8 mouse cellular contexts compared by ENCODE assay signal in the genomic region with DNA sequence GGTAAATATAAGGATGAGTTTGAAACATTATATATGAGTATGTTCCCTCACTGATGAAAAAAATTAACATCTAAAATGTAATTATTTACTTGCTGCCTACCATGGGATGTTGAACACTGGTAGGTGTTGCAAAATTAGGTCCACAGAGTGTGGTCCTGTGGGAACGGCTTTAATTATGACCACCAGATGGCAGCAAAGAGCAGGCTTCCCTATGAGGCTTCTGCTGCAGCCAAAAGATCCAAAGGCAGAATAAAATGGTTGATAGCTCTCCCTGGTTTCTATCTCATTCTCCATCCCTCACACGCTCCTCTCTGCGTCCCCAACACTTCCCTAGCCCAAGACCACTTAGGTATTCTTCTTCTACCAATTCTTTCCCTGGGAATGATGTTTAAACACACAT. TPM values are rescaled to one million over a fixed set of nuclear protein-coding genes. Genes with fewer than 3 reads are reported as not detected.
DNase-seq lines count a peak whose midpoint lies in the region; ATAC-seq and TF ChIP-seq lines count a peak whose summit lies in the region.

No protein-coding gene starts in this region.

- H3K4me1 ChIP-seq in ES-Bruce4 (ENCODE audit: control insufficient read depth, insufficient read depth, low read length) = no peaks in the 10 kb centered on the region
- no peaks in the 10 kb centered on the region for H3K4me1 ChIP-seq in forebrain, postnatal 0 days (ENCODE audit: insufficient read depth)
- no peaks in the 10 kb centered on the region for H3K4me1 ChIP-seq in liver, embryonic 13.5 days (replicated peaks)

- H3K9me3 ChIP-seq in ES-Bruce4 (replicated peaks; ENCODE audit: control insufficient read depth, insufficient read depth, low read length, poor library complexity, severe bottlenecking) = peaks cover 4% of the 10 kb centered on the region; the same call in 1 of the 2 replicates
- no peaks in the 10 kb centered on the region for H3K9me3 ChIP-seq in forebrain, postnatal 0 days (ENCODE audit: low read length)
- H3K9me3 ChIP-seq in liver, embryonic 13.5 days (replicated peaks) = no peaks in the 10 kb centered on the region; the same call in 1 of the 2 replicates

- H3K27ac ChIP-seq in ES-Bruce4 (ENCODE audit: insufficient read depth, low read length) = no peak overlapping the region
- H3K27ac ChIP-seq in forebrain, postnatal 0 days (ENCODE audit: low read depth, low read length) = no peak overlapping the region
- H3K27ac ChIP-seq in liver, embryonic 13.5 days = no peak overlapping the region

- no peaks in the 10 kb centered on the region for H3K36me3 ChIP-seq in ES-Bruce4 (ENCODE audit: control insufficient read depth, insufficient read depth, low read length, poor library complexity, severe bottlenecking)
- H3K36me3 ChIP-seq in forebrain, postnatal 0 days (ENCODE audit: insufficient read depth) = no peaks in the 10 kb centered on the region
- H3K36me3 ChIP-seq in liver, embryonic 13.5 days = no peaks in the 10 kb centered on the region

- 8% methylated on average over 3 of the region's 3 CpGs for WGBS in forebrain, postnatal 0 days
- WGBS in liver, embryonic 13.5 days (ENCODE audit: insufficient replicate concordance) = 7% methylated on average over 3 of the region's 3 CpGs

- peak; percentile 54 for TF ChIP-seq CTCF in ES-Bruce4 (IDR thresholded peaks at IDR 0.05; ENCODE audit: low read depth, low read length)
- TF ChIP-seq CTCF in forebrain, postnatal 0 days (IDR thresholded peaks at IDR 0.05; ENCODE audit: low read depth) = peak; percentile 96

- TF ChIP-seq EP300 in ES-Bruce4 (IDR thresholded peaks at IDR 0.05; ENCODE audit: insufficient read depth, low read depth, low read length) = no peak

- H3K4me3 ChIP-seq in ES-Bruce4 (ENCODE audit: low read depth, low read length) = no peak overlapping the region
- H3K4me3 ChIP-seq in forebrain, postnatal 0 days (ENCODE audit: low read depth, low read length) = no peak overlapping the region
- H3K4me3 ChIP-seq in liver, embryonic 13.5 days (replicated peaks) = no peak overlapping the region

- DNase-seq in 3T3-L1 (ENCODE audit: low read depth, low spot score) = peak; percentile 83
- DNase-seq in c-Kit-positive CD71-positive TER-119-positive erythroid progenitor cells, embryonic 14.5 days (ENCODE audit: low spot score) = peak; percentile 50
- DNase-seq in forebrain, postnatal 0 days = peak; percentile 88
- peak; percentile 73 for DNase-seq in kidney, adult 9 months
- DNase-seq in liver, embryonic 13.5 days = peak; percentile 15
- DNase-seq in retina, postnatal 1 day = peak; percentile 77
- peak; percentile 56 for DNase-seq in urinary bladder, postnatal 25 days (ENCODE audit: low spot score)

- ATAC-seq in forebrain, postnatal 0 days = peak; percentile 47; the same call in 1 of the 2 replicates
- no peak for ATAC-seq in liver, embryonic 13.5 days (ENCODE audit: low read depth)

- no peak for TF ChIP-seq POLR2A in ES-Bruce4 (IDR thresholded peaks at IDR 0.05; ENCODE audit: insufficient read depth, low read length)

- no peaks in the 10 kb centered on the region for H3K27me3 ChIP-seq in ES-Bruce4 (ENCODE audit: control insufficient read depth, insufficient read depth, low read length, poor library complexity, severe bottlenecking)
- H3K27me3 ChIP-seq in forebrain, postnatal 0 days (ENCODE audit: insufficient read depth, low read length) = no peaks in the 10 kb centered on the region
- no peaks in the 10 kb centered on the region for H3K27me3 ChIP-seq in liver, embryonic 13.5 days

- no peak overlapping the region for H3K9ac ChIP-seq in ES-Bruce4 (ENCODE audit: low read depth, poor library complexity, severe bottlenecking)
- no peak overlapping the region for H3K9ac ChIP-seq in forebrain, postnatal 0 days
- H3K9ac ChIP-seq in liver, embryonic 13.5 days = no peak overlapping the region

- H3K4me2 ChIP-seq in forebrain, postnatal 0 days (ENCODE audit: low read depth) = no peak overlapping the region
- H3K4me2 ChIP-seq in liver, embryonic 13.5 days = no peak overlapping the region

RNA-seq across cellular contexts. Expression of a gene that starts 54.6 kb away (rescaled TPM):
- polyA plus RNA-seq in ES-Bruce4 (2011; ENCODE audit: insufficient read depth, insufficient read length, low read depth, missing spikeins) = 59.5 and 67.1 TPM in 2 replicates
- total RNA-seq in forebrain, postnatal 0 days (2014; rRNA removed) = 15.8 and 23.3 TPM in 2 replicates
- polyA plus RNA-seq in forebrain, postnatal 0 days (2015; fragmentation: Nextera tagmentation; extraction: Ambion mirVana) = 7.6 and 18.7 TPM in 2 replicates
- polyA plus RNA-seq in liver, embryonic 13.5 days (2015; fragmentation: Nextera tagmentation; extraction: Ambion mirVana) = 39.4 and 41.3 TPM in 2 replicates

RNA-seq across cellular contexts. Expression of a gene that starts 59.0 kb away (rescaled TPM):
- polyA plus RNA-seq in ES-Bruce4 (2011; ENCODE audit: insufficient read depth, insufficient read length, low read depth, missing spikeins) = 32.3 and 34.0 TPM in 2 replicates
- total RNA-seq in forebrain, postnatal 0 days (2014; rRNA removed) = 183 and 184 TPM in 2 replicates
- 21.6 and 27.6 TPM in 2 replicates for polyA plus RNA-seq in forebrain, postnatal 0 days (2015; fragmentation: Nextera tagmentation; extraction: Ambion mirVana)
- 1.6 and 2.0 TPM in 2 replicates for polyA plus RNA-seq in liver, embryonic 13.5 days (2015; fragmentation: Nextera tagmentation; extraction: Ambion mirVana)

Comparison
In these comparisons a context has a peak if more than half of its experiments do, and no peak if none do; other contexts are left out.
1. DNase-seq: peak in every context shown above with its lines; median percentile 88 in forebrain, postnatal 0 days; 83 in 3T3-L1; 77 in retina, postnatal 1 day; 73 in kidney, adult 9 months; 56 in urinary bladder, postnatal 25 days; 50 in c-Kit-positive CD71-positive TER-119-positive erythroid progenitor cells, embryonic 14.5 days; 15 in liver, embryonic 13.5 days.